ENCODE assay signal across 9 mouse cellular contexts in the genomic region with DNA sequence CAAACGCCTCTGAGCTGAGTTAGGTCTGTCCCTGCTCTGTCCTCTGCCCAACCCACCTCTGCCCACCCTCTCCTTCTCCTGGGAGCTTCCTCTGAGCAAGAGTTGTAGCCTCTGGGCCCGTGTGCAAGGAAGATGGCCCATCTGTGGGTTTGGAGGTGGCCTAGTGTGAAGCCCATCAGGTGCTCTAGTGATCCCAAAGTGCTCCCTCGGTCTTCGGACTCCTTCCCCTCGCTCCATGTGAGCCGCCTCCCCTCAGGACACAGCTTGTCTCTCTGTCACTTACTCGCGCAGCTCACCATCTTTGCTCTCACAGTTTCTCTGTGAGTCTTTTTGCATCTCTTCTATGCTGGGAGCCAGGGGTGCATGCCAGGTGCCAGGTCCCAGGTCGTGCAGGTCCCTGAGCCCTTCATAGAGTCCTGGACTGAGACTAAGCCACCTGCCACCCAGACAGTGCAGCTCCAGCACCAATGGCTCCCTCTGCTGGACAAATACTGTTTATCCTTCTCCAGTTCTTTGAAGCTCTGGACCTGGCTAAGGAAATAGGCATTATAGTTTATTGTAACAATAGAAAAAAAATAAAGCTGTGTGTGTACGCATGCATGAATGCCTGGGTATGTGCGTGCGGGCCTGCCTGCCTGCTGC. TPM values are rescaled to one million over a fixed set of nuclear protein-coding genes. Genes with fewer than 3 reads are reported as not detected.
A peak's percentile ranks its signal among the peaks of the same experiment; 100 is the strongest.
DNase-seq lines count a peak whose midpoint lies in the region; ATAC-seq and TF ChIP-seq lines count a peak whose summit lies in the region.
"Had no signal": no experiment of that assay in that cellular context is flagged by ENCODE, and none has a peak within 500 bp of the region (broad histone marks: within the 10 kb centered on the region; RNA-seq: fewer than 3 reads in every experiment).

No protein-coding gene starts in this region.

- H3K9ac ChIP-seq in embryonic facial prominence, embryonic 11.5 days (replicated peaks; ENCODE audit: low read length) = no peak overlapping the region
- H3K9ac ChIP-seq in hindbrain, embryonic 16.5 days (ENCODE audit: low read depth, low read length) = no peak overlapping the region
- H3K9ac ChIP-seq in liver, embryonic 12.5 days = no peak overlapping the region
- H3K9ac ChIP-seq in neural tube, embryonic 13.5 days = no peak overlapping the region

- DNase-seq in spleen, adult 2 months (ENCODE audit: low read depth in 1 of 2, low spot score in 2 of 2) = no peak
- DNase-seq in spleen, adult 18-20 months = no peak
- DNase-seq in adrenal gland, postnatal 25 days = peak; percentile 21
- peak; percentile 81 for DNase-seq in embryonic facial prominence, embryonic 11.5 days (ENCODE audit: low spot score)
- no peak for DNase-seq in urinary bladder, postnatal 10 days (ENCODE audit: low spot score)

- peak; percentile 43; the same call in 1 of the 2 replicates for TF ChIP-seq CTCF in spleen, adult 2 months (IDR thresholded peaks at IDR 0.05; ENCODE audit: extremely low read depth, insufficient read depth, insufficient read length, insufficient replicate concordance)

- no peaks in the 10 kb centered on the region for H3K36me3 ChIP-seq in spleen, adult 2 months (ENCODE audit: control insufficient read depth, insufficient read depth, low read length)
- H3K36me3 ChIP-seq in embryonic facial prominence, embryonic 11.5 days (replicated peaks; ENCODE audit: control insufficient read depth, insufficient read depth, low read depth, low read length) = no peaks in the 10 kb centered on the region
- no peaks in the 10 kb centered on the region for H3K36me3 ChIP-seq in hindbrain, embryonic 16.5 days (ENCODE audit: control insufficient read depth, insufficient read depth, low read length)
- H3K36me3 ChIP-seq in liver, embryonic 12.5 days = no peaks in the 10 kb centered on the region
- H3K36me3 ChIP-seq in neural tube, embryonic 13.5 days = no peaks in the 10 kb centered on the region

- 71% methylated on average over 12 of the region's 12 CpGs for WGBS in spleen, adult 2 months
- WGBS in embryonic facial prominence, embryonic 11.5 days = 55% methylated on average over 12 of the region's 12 CpGs
- WGBS in hindbrain, embryonic 16.5 days = 58% methylated on average over 12 of the region's 12 CpGs
- WGBS in liver, embryonic 12.5 days (ENCODE audit: insufficient replicate concordance) = 57% methylated on average over 12 of the region's 12 CpGs
- WGBS in neural tube, embryonic 13.5 days = 60% methylated on average over 12 of the region's 12 CpGs

- no peaks in the 10 kb centered on the region for H3K9me3 ChIP-seq in embryonic facial prominence, embryonic 11.5 days (replicated peaks; ENCODE audit: control insufficient read depth, low read length)
- H3K9me3 ChIP-seq in hindbrain, embryonic 16.5 days (ENCODE audit: control insufficient read depth, low read length) = no peaks in the 10 kb centered on the region
- H3K9me3 ChIP-seq in liver, embryonic 12.5 days (replicated peaks) = no peaks in the 10 kb centered on the region
- H3K9me3 ChIP-seq in neural tube, embryonic 13.5 days = no peaks in the 10 kb centered on the region

- no peak for TF ChIP-seq POLR2A in spleen, adult 2 months (IDR thresholded peaks at IDR 0.05; ENCODE audit: low read depth, low read length)

- H3K4me2 ChIP-seq in embryonic facial prominence, embryonic 11.5 days (ENCODE audit: low read depth, low read length) = no peak overlapping the region
- H3K4me2 ChIP-seq in hindbrain, embryonic 16.5 days (ENCODE audit: low read length) = no peak overlapping the region
- H3K4me2 ChIP-seq in liver, embryonic 12.5 days = no peak overlapping the region
- no peak overlapping the region for H3K4me2 ChIP-seq in neural tube, embryonic 13.5 days

- ATAC-seq in embryonic facial prominence, embryonic 11.5 days (replicated peaks; ENCODE audit: insufficient number of reproducible peaks, low FRiP score, low TSS enrichment, low read depth) = peak; percentile 74
- ATAC-seq in hindbrain, embryonic 16.5 days = peak; percentile 81
- peak; percentile 74 for ATAC-seq in liver, embryonic 12.5 days
- ATAC-seq in neural tube, embryonic 13.5 days (ENCODE audit: low read depth) = 0 out of 2 replicates have a peak, but pooled peaks have one; percentile 66

- no peaks in the 10 kb centered on the region for H3K4me1 ChIP-seq in spleen, adult 2 months (ENCODE audit: control insufficient read depth, insufficient read depth, insufficient read length)
- H3K4me1 ChIP-seq in embryonic facial prominence, embryonic 11.5 days (ENCODE audit: control insufficient read depth, insufficient read depth, low read length) = no peaks in the 10 kb centered on the region
- H3K4me1 ChIP-seq in hindbrain, embryonic 16.5 days (ENCODE audit: control insufficient read depth, insufficient read depth, low read depth, low read length) = peaks cover 2% of the 10 kb centered on the region; the same call in 1 of the 2 replicates
- no peaks in the 10 kb centered on the region for H3K4me1 ChIP-seq in liver, embryonic 12.5 days
- peaks cover 31% of the 10 kb centered on the region for H3K4me1 ChIP-seq in neural tube, embryonic 13.5 days (replicated peaks)

- H3K27me3 ChIP-seq in spleen, adult 2 months (ENCODE audit: control insufficient read depth, insufficient read depth, low read length) = no peaks in the 10 kb centered on the region
- H3K27me3 ChIP-seq in embryonic facial prominence, embryonic 11.5 days (ENCODE audit: control insufficient read depth, insufficient read depth, low read length) = no peaks in the 10 kb centered on the region; the same call in 1 of the 2 replicates
- no peaks in the 10 kb centered on the region; the same call in none of the 2 replicates for H3K27me3 ChIP-seq in hindbrain, embryonic 16.5 days (replicated peaks; ENCODE audit: control insufficient read depth, insufficient read depth, low read length)
- no peaks in the 10 kb centered on the region for H3K27me3 ChIP-seq in liver, embryonic 12.5 days (replicated peaks)
- H3K27me3 ChIP-seq in neural tube, embryonic 13.5 days = peaks cover 8% of the 10 kb centered on the region

- H3K27ac ChIP-seq in spleen, adult 2 months (ENCODE audit: insufficient read depth, low read length) = no peak overlapping the region
- no peak overlapping the region for H3K27ac ChIP-seq in embryonic facial prominence, embryonic 11.5 days (replicated peaks; ENCODE audit: low read depth, low read length)
- H3K27ac ChIP-seq in hindbrain, embryonic 16.5 days (ENCODE audit: low read depth, low read length) = no peak overlapping the region
- no peak overlapping the region for H3K27ac ChIP-seq in liver, embryonic 12.5 days
- no peak overlapping the region for H3K27ac ChIP-seq in neural tube, embryonic 13.5 days (replicated peaks)

- no peak overlapping the region for H3K4me3 ChIP-seq in spleen, adult 2 months (ENCODE audit: extremely low read depth, insufficient read depth, insufficient read length)
- no peak overlapping the region for H3K4me3 ChIP-seq in embryonic facial prominence, embryonic 11.5 days (ENCODE audit: low read depth, low read length)
- no peak overlapping the region for H3K4me3 ChIP-seq in hindbrain, embryonic 16.5 days (ENCODE audit: low read length)
- H3K4me3 ChIP-seq in liver, embryonic 12.5 days = no peak overlapping the region
- H3K4me3 ChIP-seq in neural tube, embryonic 13.5 days = no peak overlapping the region

RNA-seq across cellular contexts. Expression of gene Lhpp, which starts 28.1 kb away (rescaled TPM):
- polyA plus RNA-seq in spleen, adult 2 months (2012; rRNA removed) = 5.6 and 8.5 TPM in 2 replicates
- total RNA-seq in adrenal gland, postnatal 25 days (2021) = 20.6 and 32.1 TPM in 2 replicates
- polyA plus RNA-seq in embryonic facial prominence, embryonic 11.5 days (2014; fragmentation: Nextera tagmentation; extraction: Ambion mirVana) = 15.5 and 16.3 TPM in 2 replicates
- polyA plus RNA-seq in hindbrain, embryonic 16.5 days (2015; fragmentation: Nextera tagmentation; extraction: Ambion mirVana) = 56.2 and 56.4 TPM in 2 replicates
- 8.9 and 9.2 TPM in 2 replicates for polyA plus RNA-seq in liver, embryonic 12.5 days (2016; fragmentation: Nextera tagmentation; extraction: Ambion mirVana)
- polyA plus RNA-seq in neural tube, embryonic 13.5 days (2015; fragmentation: Nextera tagmentation; extraction: Ambion mirVana) = 27.8 and 32.1 TPM in 2 replicates

RNA-seq across cellular contexts. Expression of gene Nkx1-2, which starts 39.1 kb away (rescaled TPM):
- 0.14 and 0.19 TPM in 2 replicates for polyA plus RNA-seq in spleen, adult 2 months (2012; rRNA removed)
- total RNA-seq in adrenal gland, postnatal 25 days (2021) = not detected in 2 replicates
- 0.81 TPM in 1 of 2 replicates, not detected in the other for polyA plus RNA-seq in embryonic facial prominence, embryonic 11.5 days (2014; fragmentation: Nextera tagmentation; extraction: Ambion mirVana)
- 0.24 and 0.29 TPM in 2 replicates for polyA plus RNA-seq in hindbrain, embryonic 16.5 days (2015; fragmentation: Nextera tagmentation; extraction: Ambion mirVana)
- polyA plus RNA-seq in liver, embryonic 12.5 days (2016; fragmentation: Nextera tagmentation; extraction: Ambion mirVana) = not detected in 2 replicates
- 0.61 and 1.5 TPM in 2 replicates for polyA plus RNA-seq in neural tube, embryonic 13.5 days (2015; fragmentation: Nextera tagmentation; extraction: Ambion mirVana)
- total RNA-seq: gastrocnemius, postnatal 4 days had no signal

Comparison
In these comparisons a context has a peak if more than half of its experiments do, and no peak if none do; other contexts are left out.
1. DNase-seq: peak in adrenal gland, postnatal 25 days (single experiment) and embryonic facial prominence, embryonic 11.5 days (single experiment); none in spleen, adult 2 months (0 of 2), spleen, adult 18-20 months (0 of 2) and urinary bladder, postnatal 10 days (single experiment).
2. Peak in every context shown above with its lines, with median percentiles within 50 percentile points of each other: ATAC-seq.